Mouse (Mus musculus) kidney, adult 2 months (tissue): ENCODE data around the gene Prkcz.

Source experiments
- CTCF ChIP-seq: fragments of 200-500 bp; conservative IDR thresholded peaks from 2 replicates; pipeline ENCODE4 v1.5.1; 2011; ENCODE audit warnings: low read depth, mild to moderate bottlenecking, control low read depth, low read length, moderate library complexity, mixed read lengths; ENCODE audit not compliant: insufficient read depth, insufficient read length
- POLR2A ChIP-seq: fragments of 200-500 bp; IDR thresholded peaks from one replicate; pipeline ENCODE4 v1.6.1; 2011; ENCODE audit warnings: low read depth, low read length, control low read depth

DNA sequence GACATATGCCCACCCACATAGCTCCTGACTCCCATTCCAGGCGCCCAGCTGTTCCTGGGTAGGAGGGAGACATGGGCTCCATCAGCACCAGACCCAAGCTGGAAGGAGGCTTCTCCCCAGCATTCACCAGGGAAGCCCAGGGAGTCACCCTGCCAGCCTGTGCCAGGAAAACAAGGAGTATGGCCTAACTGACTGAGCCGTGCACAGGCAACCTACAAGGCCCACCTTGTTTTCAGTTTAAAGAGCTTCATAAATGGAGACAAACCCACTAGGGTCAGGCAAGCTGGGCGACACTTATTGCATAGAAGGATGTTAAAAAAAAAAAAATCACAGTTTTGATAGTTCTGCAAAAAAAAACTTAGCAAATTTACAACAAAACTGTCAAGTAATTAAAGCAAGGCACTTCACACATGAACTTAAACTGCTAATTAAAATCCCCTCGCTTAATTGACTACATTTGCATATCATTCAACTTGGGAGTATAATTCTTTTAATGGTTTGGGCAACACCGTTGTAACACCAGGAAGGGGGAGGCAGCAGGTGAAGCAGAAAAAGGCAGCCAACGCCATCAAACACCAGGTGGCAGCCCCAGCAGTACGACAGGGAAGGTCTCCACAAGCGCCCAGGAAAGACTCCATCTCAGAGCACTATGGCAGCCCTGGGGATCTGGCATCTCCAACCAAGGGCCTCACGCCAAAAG lies 148.0 kb downstream of the Prkcz start:
- TF ChIP-seq CTCF: no peak; the same call in 1 of the 2 replicates
- no peak for TF ChIP-seq POLR2A
